In the genomic region with DNA sequence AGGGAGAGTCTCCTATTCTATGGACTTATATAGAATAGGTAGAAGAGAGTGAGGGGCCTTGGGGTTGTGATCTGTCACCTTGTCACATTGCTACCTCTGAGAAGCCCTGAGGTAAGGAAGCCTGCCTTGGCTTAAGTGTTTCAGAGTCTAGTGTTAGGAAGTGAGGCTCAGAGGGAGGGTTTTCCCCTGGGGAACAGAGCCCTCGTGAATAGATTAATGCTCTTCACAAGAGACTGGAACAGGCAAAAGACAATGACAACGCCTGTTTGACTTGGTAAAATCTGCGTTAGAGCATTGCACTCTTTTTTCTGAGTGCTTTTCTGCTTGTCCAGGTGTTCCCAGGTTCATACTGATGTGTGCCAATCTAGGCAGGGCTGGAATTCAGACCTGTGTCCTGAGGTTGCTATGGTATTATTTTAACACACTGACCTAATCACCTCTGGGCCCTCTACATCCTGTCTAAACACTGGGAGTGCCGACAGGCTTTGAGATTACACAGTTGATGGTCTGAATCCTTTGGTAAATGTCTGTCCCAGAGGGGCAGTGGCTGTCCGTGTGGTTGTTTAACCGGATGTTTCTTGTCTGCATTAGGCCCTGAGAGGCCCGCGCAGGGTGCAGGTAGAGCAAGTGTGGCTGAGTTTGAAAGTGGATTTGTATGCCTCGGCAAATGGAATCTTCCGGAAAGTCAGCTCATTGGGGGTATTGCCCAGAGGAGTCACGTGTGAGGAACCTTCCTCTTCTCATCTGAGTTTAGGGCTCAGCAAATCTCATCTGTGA, we compare ENCODE assay signal across 10 mouse cellular contexts.
A peak's percentile ranks its signal among the peaks of the same experiment; 100 is the strongest.
DNase-seq lines count a peak whose midpoint lies in the region; ATAC-seq and TF ChIP-seq lines count a peak whose summit lies in the region.
"Had no signal": no experiment of that assay in that cellular context is flagged by ENCODE, and none has a peak within 500 bp of the region (broad histone marks: within the 10 kb centered on the region; RNA-seq: fewer than 3 reads in every experiment).

No protein-coding gene starts in this region.

- no peak for TF ChIP-seq POLR2A in kidney, adult 2 months (IDR thresholded peaks at IDR 0.05; ENCODE audit: low read depth, low read length)

- TF ChIP-seq CTCF in kidney, adult 2 months (conservative IDR thresholded peaks at IDR 0.05; ENCODE audit: insufficient read depth, insufficient read length, low read depth, low read length), result no peak
- TF ChIP-seq CTCF in liver, postnatal 0 days (IDR thresholded peaks at IDR 0.05; ENCODE audit: low read depth), result no peak

- 0 out of 2 replicates have a peak, but pooled peaks have one; percentile 10 for ATAC-seq in common myeloid progenitor, adult 5-6 weeks (replicated peaks; ENCODE audit: low read depth, poor library complexity, severe bottlenecking)
- ATAC-seq in heart, embryonic 15.5 days (replicated peaks; ENCODE audit: insufficient number of reproducible peaks, insufficient read depth, low FRiP score, low read depth), result 0 out of 2 replicates have a peak, but pooled peaks have one; percentile 21
- peak; percentile 91 for ATAC-seq in liver, postnatal 0 days
- ATAC-seq: forebrain, embryonic 14.5 days had no signal

- no peaks in the 10 kb centered on the region for H3K27me3 ChIP-seq in kidney, adult 2 months (replicated peaks; ENCODE audit: control insufficient read depth, insufficient read depth, low read length)
- H3K27me3 ChIP-seq in heart, embryonic 15.5 days, result no peaks in the 10 kb centered on the region
- no peaks in the 10 kb centered on the region for H3K27me3 ChIP-seq in liver, postnatal 0 days (ENCODE audit: insufficient read depth, low read length)
- no peaks in the 10 kb centered on the region for H3K27me3 ChIP-seq in hindbrain, embryonic 10.5 days (ENCODE audit: insufficient read depth, poor library complexity, severe bottlenecking)

- H3K27ac ChIP-seq in kidney, adult 2 months (ENCODE audit: insufficient read depth, low read depth, low read length), result no peak overlapping the region; the same call in 1 of the 2 replicates
- H3K27ac ChIP-seq in heart, embryonic 15.5 days, result peak overlapping the region; percentile 36
- peak overlapping the region; percentile 23 for H3K27ac ChIP-seq in liver, postnatal 0 days (ENCODE audit: low read depth)
- no peak overlapping the region for H3K27ac ChIP-seq in hindbrain, embryonic 10.5 days

- TF ChIP-seq EP300 in liver, postnatal 0 days (IDR thresholded peaks at IDR 0.05; ENCODE audit: low read depth), result no peak

- WGBS in kidney, adult 2 months, result 38% methylated on average over 11 of the region's 11 CpGs
- 22% methylated on average over 11 of the region's 11 CpGs for WGBS in heart, embryonic 15.5 days
- 32% methylated on average over 11 of the region's 11 CpGs for WGBS in liver, postnatal 0 days (ENCODE audit: insufficient replicate concordance)
- 66% methylated on average over 11 of the region's 11 CpGs for WGBS in hindbrain, embryonic 10.5 days

- H3K4me1 ChIP-seq in kidney, adult 2 months (ENCODE audit: control insufficient read depth, insufficient read depth, low read length), result no peaks in the 10 kb centered on the region
- H3K4me1 ChIP-seq in heart, embryonic 15.5 days (replicated peaks), result peaks cover 38% of the 10 kb centered on the region
- H3K4me1 ChIP-seq in liver, postnatal 0 days (ENCODE audit: insufficient read depth), result peaks cover 12% of the 10 kb centered on the region
- peaks cover 19% of the 10 kb centered on the region for H3K4me1 ChIP-seq in hindbrain, embryonic 10.5 days (replicated peaks)

- no peaks in the 10 kb centered on the region for H3K9me3 ChIP-seq in heart, embryonic 15.5 days (replicated peaks)
- H3K9me3 ChIP-seq in liver, postnatal 0 days (ENCODE audit: low read length), result no peaks in the 10 kb centered on the region
- H3K9me3 ChIP-seq in hindbrain, embryonic 10.5 days, result no peaks in the 10 kb centered on the region

- DNase-seq in kidney, adult 2 months, result peak; percentile 20
- DNase-seq in kidney, adult 8-10 months, result no peak
- DNase-seq in liver, postnatal 0 days, result no peak
- no peak for DNase-seq in hindbrain, embryonic 10.5 days (ENCODE audit: low spot score)
- DNase-seq in left cerebral cortex, adult 18-20 months (ENCODE audit: low spot score in 2 of 2), result no peak
- DNase-seq in retina, embryonic 14.5 days (ENCODE audit: low spot score), result no peak
- DNase-seq: lung, adult 18-20 months had no signal

- no peak overlapping the region for H3K9ac ChIP-seq in heart, embryonic 15.5 days
- H3K9ac ChIP-seq in liver, postnatal 0 days (replicated peaks), result no peak overlapping the region

- no peaks in the 10 kb centered on the region for H3K36me3 ChIP-seq in kidney, adult 2 months (ENCODE audit: control insufficient read depth, insufficient read depth, low read length)
- H3K36me3 ChIP-seq in heart, embryonic 15.5 days, result no peaks in the 10 kb centered on the region
- no peaks in the 10 kb centered on the region for H3K36me3 ChIP-seq in liver, postnatal 0 days (replicated peaks; ENCODE audit: insufficient read depth, low read length)
- H3K36me3 ChIP-seq in hindbrain, embryonic 10.5 days, result no peaks in the 10 kb centered on the region

- no peak overlapping the region for H3K4me3 ChIP-seq in kidney, adult 2 months (ENCODE audit: insufficient read depth, low read depth, low read length)
- H3K4me3 ChIP-seq in heart, embryonic 15.5 days, result no peak overlapping the region
- H3K4me3 ChIP-seq in liver, postnatal 0 days (ENCODE audit: low read depth, low read length), result no peak overlapping the region
- H3K4me3 ChIP-seq in hindbrain, embryonic 10.5 days, result no peak overlapping the region

- H3K4me2 ChIP-seq in heart, embryonic 15.5 days, result peak overlapping the region; percentile 4; the same call in 1 of the 2 replicates
- peak overlapping the region; percentile 11; the same call in 1 of the 2 replicates for H3K4me2 ChIP-seq in liver, postnatal 0 days (ENCODE audit: low read depth, low read length)

Comparison
In these comparisons a context has a peak if more than half of its experiments do, and no peak if none do; other contexts are left out.
1. H3K27ac ChIP-seq: peak in heart, embryonic 15.5 days (single experiment) and liver, postnatal 0 days (single experiment); none in kidney, adult 2 months (single experiment) and hindbrain, embryonic 10.5 days (single experiment).
2. ATAC-seq: peak in every context shown above with its lines; median percentile 91 in liver, postnatal 0 days; 21 in heart, embryonic 15.5 days; 10 in common myeloid progenitor, adult 5-6 weeks.